Mouse (Mus musculus) MEL (cell line): ENCODE results near the gene Fcrla.

Source experiments
- CTCF ChIP-seq, 3 experiments: IDR thresholded peaks in 2 of 3; conservative IDR thresholded peaks in 1 of 3; 2 replicates each; pipeline ENCODE4 v1.5.1; 2011 to 2012; ENCODE audit warnings: low read length in 3 of 3, low read depth in 2 of 3, mild to moderate bottlenecking in 2 of 3, improper control_type of control experiment in 1 of 3, inconsistent platforms in 1 of 3, mixed read lengths in 1 of 3, moderate library complexity in 1 of 3; ENCODE audit not compliant: control insufficient read depth in 1 of 3, insufficient read depth in 1 of 3, poor library complexity in 1 of 3, severe bottlenecking in 1 of 3
- ETS1 ChIP-seq: IDR thresholded peaks from 2 replicates; pipeline ENCODE4 v1.6.1; 2012; ENCODE audit warnings: low read depth, mild to moderate bottlenecking, inconsistent platforms, low read length, improper control_type of control experiment, moderate library complexity
- GATA1 ChIP-seq: IDR thresholded peaks from 2 replicates; pipeline ENCODE4 v1.6.1; 2011; ENCODE audit warnings: low read depth, low read length, improper control_type of control experiment
- JUND ChIP-seq: IDR thresholded peaks from 2 replicates; pipeline ENCODE4 v1.6.1; 2011; ENCODE audit warnings: low read depth, mild to moderate bottlenecking, improper control_type of control experiment, low read length
- KAT2A ChIP-seq: conservative IDR thresholded peaks from 2 replicates; pipeline ENCODE4 v1.6.1; 2012; ENCODE audit warnings: low read depth, low read length, improper control_type of control experiment, inconsistent platforms
- MAFK ChIP-seq: IDR thresholded peaks from 2 replicates; pipeline ENCODE4 v1.6.1; 2011; ENCODE audit warnings: low read depth, mild to moderate bottlenecking, low read length, improper control_type of control experiment, borderline replicate concordance
- MXI1 ChIP-seq: IDR thresholded peaks from 2 replicates; pipeline ENCODE4 v1.6.1; 2011; ENCODE audit warnings: mild to moderate bottlenecking, low read depth, low read length, improper control_type of control experiment
- MYB ChIP-seq: IDR thresholded peaks from 2 replicates; pipeline ENCODE4 v1.6.1; 2011; ENCODE audit warnings: mild to moderate bottlenecking, low read depth, low read length, improper control_type of control experiment
- POLR2A ChIP-seq, 2 experiments: IDR thresholded peaks; 2 replicates each; pipeline ENCODE4 v1.6.1; 2011 to 2012; ENCODE audit warnings: low read length in 2 of 2, mild to moderate bottlenecking in 2 of 2, control low read depth in 1 of 2, improper control_type of control experiment in 1 of 2, low read depth in 1 of 2, moderate library complexity in 1 of 2; ENCODE audit not compliant: control insufficient read depth in 1 of 2, insufficient read depth in 1 of 2, poor library complexity in 1 of 2
- RAD21 ChIP-seq: IDR thresholded peaks from 2 replicates; pipeline ENCODE4 v1.6.1; 2011; ENCODE audit warnings: mild to moderate bottlenecking, low read depth, low read length, improper control_type of control experiment
- TBP ChIP-seq: IDR thresholded peaks from 2 replicates; pipeline ENCODE4 v1.8.0; 2011; ENCODE audit warnings: low read depth, low read length, improper control_type of control experiment
- UBTF ChIP-seq: IDR thresholded peaks from 2 replicates; pipeline ENCODE4 v1.6.1; 2012; ENCODE audit warnings: low read depth, mild to moderate bottlenecking, inconsistent platforms, low read length, improper control_type of control experiment, moderate library complexity, borderline replicate concordance; ENCODE audit not compliant: insufficient read depth
- ZC3H11A ChIP-seq: IDR thresholded peaks from 2 replicates; pipeline ENCODE4 v1.6.1; 2012; ENCODE audit warnings: low read depth, mild to moderate bottlenecking, inconsistent platforms, low read length, improper control_type of control experiment
- ZNF384 ChIP-seq: IDR thresholded peaks from 2 replicates; pipeline ENCODE4 v1.6.1; 2012; ENCODE audit warnings: low read depth, mild to moderate bottlenecking, inconsistent platforms, low read length, improper control_type of control experiment

- TF ChIP-seq TBP (peak; percentile 61; the same call in 1 of the 2 replicates), JUND (no peak), MAFK (peak; percentile 69; the same call in 1 of the 2 replicates), POLR2A (IDR thresholded peaks at IDR 0.05; ENCODE audit: control insufficient read depth in 1 of 2, insufficient read depth in 1 of 2, low read depth in 1 of 2, low read length in 2 of 2, poor library complexity in 1 of 2) (peak in 1 of 2 experiments; percentile 43; a peak in 1 of 4 replicates), CTCF (IDR thresholded peaks at IDR 0.05 in 2 of 3, conservative IDR thresholded peaks at IDR 0.05 in 1 of 3; ENCODE audit: control insufficient read depth in 1 of 3, insufficient read depth in 1 of 3, low read depth in 2 of 3, low read length in 3 of 3, poor library complexity in 1 of 3, severe bottlenecking in 1 of 3) (no peak), MYB (peak; percentile 50; the same call in 1 of the 2 replicates), GATA1 (peak; percentile 90), UBTF (no peak), KAT2A (no peak), ZC3H11A (no peak), ZNF384 (no peak), RAD21 (no peak), ETS1 (peak; percentile 80), MXI1 (peak; percentile 74; the same call in 1 of the 2 replicates)
Observed at GRCm38 (mm10) chr1:170886044-170886458, 41.3 kb downstream of the Fcrla start.
